Mouse (Mus musculus): ENCODE data around the gene Akap13.

GRCm38 (mm10) chr7:75612000-75612682, 156.8 kb downstream of the Akap13 start:
- no peak for TF ChIP-seq CTCF (IDR thresholded peaks at IDR 0.05; ENCODE audit: extremely low read depth, insufficient read depth, low read length)
- no peak for TF ChIP-seq POLR2A (IDR thresholded peaks at IDR 0.05; ENCODE audit: extremely low read depth, insufficient read depth, low read length)

Measured in cortical plate, adult 2 months (tissue).